Mouse (Mus musculus): Measurements from ENCODE around the gene Glis3. TPM values are rescaled to one million over a fixed set of nuclear protein-coding genes. Genes with fewer than 3 reads are reported as not detected.

Glis3 gene
- total and polyA plus RNA-seq, 3 experiments: 0.27 TPM; not detected in 2

- DNase-seq (ENCODE audit: low spot score) (no peak), ATAC-seq (ENCODE audit: extremely low read depth, insufficient number of reproducible peaks, low FRiP score, poor library complexity, severe bottlenecking) (no peak)
- Histone ChIP-seq H3K4me1 (ENCODE audit: insufficient read depth, low read depth, low read length) (no peaks in the 10 kb centered on the region), H3K36me3 (replicated peaks) (no peaks in the 10 kb centered on the region), H3K9me3 (replicated peaks) (no peaks in the 10 kb centered on the region), H3K4me3 (ENCODE audit: low read depth, low read length) (no peak overlapping the region), H3K27me3 (ENCODE audit: insufficient read depth, low read length) (no peaks in the 10 kb centered on the region)
- no peak for TF ChIP-seq TAL1 (conservative IDR thresholded peaks at IDR 0.05; ENCODE audit: low read depth, low read length)
- no peak for TF ChIP-seq GATA1 (IDR thresholded peaks at IDR 0.05; ENCODE audit: borderline replicate concordance, low read length)
- TF ChIP-seq CTCF (IDR thresholded peaks at IDR 0.05; ENCODE audit: low read depth, low read length): no peak
- no peak for TF ChIP-seq GATA2 (IDR thresholded peaks at IDR 0.05; ENCODE audit: borderline replicate concordance, low read depth, low read length)
- no peak for TF ChIP-seq POLR2AphosphoS5 (IDR thresholded peaks at IDR 0.05; ENCODE audit: insufficient replicate concordance, low read depth, low read length)
Observed at GRCm38 (mm10) chr19:28533576-28533975, 146.3 kb downstream of the Glis3 start.

- TF ChIP-seq POLR2AphosphoS5 (IDR thresholded peaks at IDR 0.05; ENCODE audit: insufficient replicate concordance, low read depth, low read length) (no peak), GATA1 (IDR thresholded peaks at IDR 0.05; ENCODE audit: borderline replicate concordance, low read length) (no peak), CTCF (IDR thresholded peaks at IDR 0.05; ENCODE audit: low read depth, low read length) (no peak), GATA2 (IDR thresholded peaks at IDR 0.05; ENCODE audit: borderline replicate concordance, low read depth, low read length) (no peak), TAL1 (conservative IDR thresholded peaks at IDR 0.05; ENCODE audit: low read depth, low read length) (no peak)
- Histone ChIP-seq H3K4me3 (ENCODE audit: low read depth, low read length) (no peak overlapping the region), H3K27me3 (ENCODE audit: insufficient read depth, low read length) (no peaks in the 10 kb centered on the region), H3K36me3 (replicated peaks) (no peaks in the 10 kb centered on the region), H3K9me3 (replicated peaks) (no peaks in the 10 kb centered on the region), H3K4me1 (ENCODE audit: insufficient read depth, low read depth, low read length) (no peaks in the 10 kb centered on the region)
- DNase-seq (ENCODE audit: low spot score) (no peak), ATAC-seq (ENCODE audit: extremely low read depth, insufficient number of reproducible peaks, low FRiP score, poor library complexity, severe bottlenecking) (no peak)
Observed at GRCm38 (mm10) chr19:28531750-28532149, 148.1 kb downstream of the Glis3 start.

GRCm38 (mm10) chr19:28530846-28531245 is 149.0 kb downstream of the Glis3 start:
- no peaks in the 10 kb centered on the region for H3K27me3 ChIP-seq (ENCODE audit: insufficient read depth, low read length)
- no peaks in the 10 kb centered on the region for H3K36me3 ChIP-seq (replicated peaks)
- TF ChIP-seq CTCF (IDR thresholded peaks at IDR 0.05; ENCODE audit: low read depth, low read length) (peak; percentile 75), GATA2 (IDR thresholded peaks at IDR 0.05; ENCODE audit: borderline replicate concordance, low read depth, low read length) (no peak), POLR2AphosphoS5 (IDR thresholded peaks at IDR 0.05; ENCODE audit: insufficient replicate concordance, low read depth, low read length) (no peak), GATA1 (IDR thresholded peaks at IDR 0.05; ENCODE audit: borderline replicate concordance, low read length) (no peak), TAL1 (conservative IDR thresholded peaks at IDR 0.05; ENCODE audit: low read depth, low read length) (no peak)
- no peak overlapping the region for H3K4me3 ChIP-seq (ENCODE audit: low read depth, low read length)
- H3K9me3 ChIP-seq (replicated peaks): no peaks in the 10 kb centered on the region
- ATAC-seq (ENCODE audit: extremely low read depth, insufficient number of reproducible peaks, low FRiP score, poor library complexity, severe bottlenecking): no peak; the same call in 1 of the 2 replicates
- peak; percentile 13 for DNase-seq (ENCODE audit: low spot score)
- H3K4me1 ChIP-seq (ENCODE audit: insufficient read depth, low read depth, low read length): no peaks in the 10 kb centered on the region

GRCm38 (mm10) chr19:28529006-28529405 is 150.9 kb downstream of the Glis3 start:
- ATAC-seq (ENCODE audit: extremely low read depth, insufficient number of reproducible peaks, low FRiP score, poor library complexity, severe bottlenecking): no peak
- Histone ChIP-seq H3K4me3 (ENCODE audit: low read depth, low read length) (no peak overlapping the region), H3K9me3 (replicated peaks) (no peaks in the 10 kb centered on the region), H3K27me3 (ENCODE audit: insufficient read depth, low read length) (no peaks in the 10 kb centered on the region), H3K36me3 (replicated peaks) (no peaks in the 10 kb centered on the region), H3K4me1 (ENCODE audit: insufficient read depth, low read depth, low read length) (no peaks in the 10 kb centered on the region)
- TF ChIP-seq GATA2 (IDR thresholded peaks at IDR 0.05; ENCODE audit: borderline replicate concordance, low read depth, low read length) (no peak), GATA1 (IDR thresholded peaks at IDR 0.05; ENCODE audit: borderline replicate concordance, low read length) (no peak), TAL1 (conservative IDR thresholded peaks at IDR 0.05; ENCODE audit: low read depth, low read length) (no peak), POLR2AphosphoS5 (IDR thresholded peaks at IDR 0.05; ENCODE audit: insufficient replicate concordance, low read depth, low read length) (no peak)
- no peak for DNase-seq (ENCODE audit: low spot score)

- TF ChIP-seq POLR2AphosphoS5 (IDR thresholded peaks at IDR 0.05; ENCODE audit: insufficient replicate concordance, low read depth, low read length) (no peak), GATA1 (IDR thresholded peaks at IDR 0.05; ENCODE audit: borderline replicate concordance, low read length) (no peak), CTCF (IDR thresholded peaks at IDR 0.05; ENCODE audit: low read depth, low read length) (no peak), GATA2 (IDR thresholded peaks at IDR 0.05; ENCODE audit: borderline replicate concordance, low read depth, low read length) (no peak)
Observed at GRCm38 (mm10) chr19:28527446-28527845, 152.4 kb downstream of the Glis3 start.

GRCm38 (mm10) chr19:28525331-28525730 is 154.5 kb downstream of the Glis3 start:
- Histone ChIP-seq H3K27me3 (ENCODE audit: insufficient read depth, low read length) (no peaks in the 10 kb centered on the region), H3K4me3 (ENCODE audit: low read depth, low read length) (no peak overlapping the region), H3K4me1 (ENCODE audit: insufficient read depth, low read depth, low read length) (no peaks in the 10 kb centered on the region), H3K9me3 (replicated peaks) (no peaks in the 10 kb centered on the region), H3K36me3 (replicated peaks) (no peaks in the 10 kb centered on the region)
- no peak for DNase-seq (ENCODE audit: low spot score)
- ATAC-seq (ENCODE audit: extremely low read depth, insufficient number of reproducible peaks, low FRiP score, poor library complexity, severe bottlenecking): no peak
- no peak for TF ChIP-seq CTCF (IDR thresholded peaks at IDR 0.05; ENCODE audit: low read depth, low read length)
- TF ChIP-seq TAL1 (conservative IDR thresholded peaks at IDR 0.05; ENCODE audit: low read depth, low read length): no peak
- TF ChIP-seq POLR2AphosphoS5 (IDR thresholded peaks at IDR 0.05; ENCODE audit: insufficient replicate concordance, low read depth, low read length): no peak
- TF ChIP-seq GATA1 (IDR thresholded peaks at IDR 0.05; ENCODE audit: borderline replicate concordance, low read length): no peak
- TF ChIP-seq GATA2 (IDR thresholded peaks at IDR 0.05; ENCODE audit: borderline replicate concordance, low read depth, low read length): no peak

More at GRCm38 (mm10) chr19:28527446-28527845, 152.4 kb downstream of the Glis3 start:
- Histone ChIP-seq H3K27me3 (ENCODE audit: insufficient read depth, low read length) (no peaks in the 10 kb centered on the region), H3K9me3 (replicated peaks) (no peaks in the 10 kb centered on the region), H3K4me1 (ENCODE audit: insufficient read depth, low read depth, low read length) (no peaks in the 10 kb centered on the region), H3K4me3 (ENCODE audit: low read depth, low read length) (no peak overlapping the region), H3K36me3 (replicated peaks) (no peaks in the 10 kb centered on the region)
- ATAC-seq (ENCODE audit: extremely low read depth, insufficient number of reproducible peaks, low FRiP score, poor library complexity, severe bottlenecking) (no peak), DNase-seq (ENCODE audit: low spot score) (no peak)
